Mouse (Mus musculus): Measurements from ENCODE around the gene Cdk19.

DNA sequence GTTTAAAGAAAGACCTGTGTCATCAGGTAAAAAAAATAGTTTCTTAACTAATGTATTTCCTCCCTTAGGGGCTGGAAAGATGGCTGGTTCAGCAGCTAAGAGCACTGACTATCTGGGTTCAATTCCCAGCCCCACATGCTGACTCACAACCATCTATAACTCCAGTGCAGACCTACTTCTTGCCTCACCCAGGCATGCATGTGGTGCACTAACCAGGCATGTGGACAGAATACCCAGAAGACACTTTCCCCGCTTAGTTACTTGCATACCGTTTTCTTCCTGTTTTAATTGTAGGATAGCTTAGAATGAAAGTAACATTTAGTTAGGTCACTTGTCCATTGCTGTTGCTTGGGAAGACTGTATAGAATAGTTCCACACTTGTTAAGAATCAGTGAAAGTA is 72.0 kb downstream of the Cdk19 start:
- TF ChIP-seq CTCF (IDR thresholded peaks at IDR 0.05; ENCODE audit: insufficient read depth, low read depth, low read length) (no peak), POLR2A (IDR thresholded peaks at IDR 0.05; ENCODE audit: insufficient read depth, low read depth, low read length) (no peak)
